Mouse (Mus musculus) intestine, embryonic 15.5 days (tissue): ENCODE measurements at regions not wholly inside any gene's neighbourhood (a gene's known extent, or its start where the extent isn't known, plus 50 kb on each side); places are given as distances from the start of the nearest gene placed in this dataset.
A peak's percentile ranks its signal among the peaks of the same experiment; 100 is the strongest.

Experiments
- ATAC-seq: fragments of 200-750 bp; cut with Nextera tagmentation; 2 replicates; pipeline ENCODE4 v1.8.0; 2017; ENCODE audit warnings: moderate TSS enrichment, moderate library complexity
- H3K27ac ChIP-seq: fragments of 300-500 bp; sonication (generic); 2 replicates; pipeline ENCODE4 v1.5.1; 2015; ENCODE audit warnings: mild to moderate bottlenecking, inconsistent platforms
- H3K27me3 ChIP-seq: fragments of 300-500 bp; sonication (generic); replicated peaks from 2 replicates; pipeline ENCODE4 v1.6.1; 2015; ENCODE audit warnings: inconsistent platforms
- H3K36me3 ChIP-seq: fragments of 300-500 bp; sonication (generic); 2 replicates; pipeline ENCODE4 v1.6.1; 2015; ENCODE audit warnings: inconsistent platforms
- H3K4me1 ChIP-seq: fragments of 300-500 bp; sonication (generic); replicated peaks from 2 replicates; pipeline ENCODE4 v1.6.1; 2015; ENCODE audit warnings: inconsistent platforms
- H3K4me2 ChIP-seq: fragments of 300-500 bp; sonication (generic); replicated peaks from 2 replicates; pipeline ENCODE4 v1.6.1; 2015; ENCODE audit warnings: mild to moderate bottlenecking, inconsistent platforms
- H3K4me3 ChIP-seq: fragments of 300-500 bp; sonication (generic); replicated peaks from 2 replicates; pipeline ENCODE4 v1.5.1; 2015; ENCODE audit warnings: inconsistent platforms
- H3K9ac ChIP-seq: fragments of 300-500 bp; sonication (generic); 2 replicates; pipeline ENCODE4 v1.6.1; 2015; ENCODE audit warnings: inconsistent platforms
- H3K9me3 ChIP-seq: fragments of 300-500 bp; sonication (generic); 2 replicates; pipeline ENCODE4 v1.6.1; 2016; ENCODE audit warnings: inconsistent platforms
- WGBS: fragments of 180-500 bp; shearing (Covaris S2); methylation state at CpG from one replicate; pipeline ENCODE4 v1.1.7; 2015; 5-methylcytosine and 5-hydroxymethylcytosine counted together

- Histone ChIP-seq H3K27ac (peak overlapping the region; percentile 27; the same call in 1 of the 2 replicates), H3K9me3 (no peaks in the 10 kb centered on the region), H3K27me3 (no peaks in the 10 kb centered on the region), H3K4me3 (no peak overlapping the region), H3K9ac (no peak overlapping the region), H3K4me1 (peaks cover 14% of the 10 kb centered on the region), H3K4me2 (no peak overlapping the region), H3K36me3 (no peaks in the 10 kb centered on the region)
- 76% methylated on average over 9 of the region's 9 CpGs for WGBS
- ATAC-seq: no peak
Measured at GRCm38 (mm10) chr8:126877039-126877365, 68.6 kb downstream of the Tomm20 start.

- Histone ChIP-seq H3K27ac (peak overlapping the region; percentile 27; the same call in 1 of the 2 replicates), H3K4me1 (peaks cover 14% of the 10 kb centered on the region), H3K36me3 (no peaks in the 10 kb centered on the region), H3K27me3 (no peaks in the 10 kb centered on the region), H3K4me3 (no peak overlapping the region), H3K9ac (0 out of 2 replicates have a peak overlapping the region, but pooled peaks have one; percentile 10), H3K4me2 (no peak overlapping the region), H3K9me3 (no peaks in the 10 kb centered on the region)
- peak; percentile 65 for ATAC-seq
- 39% methylated on average over 9 of the region's 9 CpGs for WGBS
Measured at GRCm38 (mm10) chr8:126876300-126877038, 69.2 kb downstream of the Tomm20 start.

- no peak for ATAC-seq
- Histone ChIP-seq H3K9me3 (no peaks in the 10 kb centered on the region), H3K4me3 (no peak overlapping the region), H3K4me2 (no peak overlapping the region), H3K27ac (no peak overlapping the region), H3K36me3 (no peaks in the 10 kb centered on the region), H3K9ac (no peak overlapping the region), H3K27me3 (no peaks in the 10 kb centered on the region), H3K4me1 (peaks cover 14% of the 10 kb centered on the region)
- 78% methylated on average over 7 of the region's 7 CpGs for WGBS
Measured at GRCm38 (mm10) chr8:126875491-126876155, 70.0 kb downstream of the Tomm20 start.

- ATAC-seq: no peak
- no peak overlapping the region for H3K4me3 ChIP-seq
- H3K4me2 ChIP-seq: no peak overlapping the region
- peaks cover 14% of the 10 kb centered on the region for H3K4me1 ChIP-seq
- H3K9ac ChIP-seq: no peak overlapping the region
- no peak overlapping the region for H3K27ac ChIP-seq
- H3K36me3 ChIP-seq: no peaks in the 10 kb centered on the region
- H3K27me3 ChIP-seq: no peaks in the 10 kb centered on the region
- no peaks in the 10 kb centered on the region for H3K9me3 ChIP-seq
- 95% methylated on average over 1 of the region's 1 CpGs for WGBS
Measured at GRCm38 (mm10) chr8:126874846-126875245, 70.8 kb downstream of the Tomm20 start.

GRCm38 (mm10) chr8:126874126-126874730, 71.4 kb downstream of the Tomm20 start:
- Histone ChIP-seq H3K4me2 (no peak overlapping the region), H3K4me1 (peaks cover 14% of the 10 kb centered on the region), H3K4me3 (no peak overlapping the region), H3K9ac (no peak overlapping the region), H3K9me3 (no peaks in the 10 kb centered on the region), H3K27ac (no peak overlapping the region), H3K27me3 (no peaks in the 10 kb centered on the region), H3K36me3 (no peaks in the 10 kb centered on the region)
- no peak for ATAC-seq
- 73% methylated on average over 6 of the region's 6 CpGs for WGBS

- no peak overlapping the region for H3K4me3 ChIP-seq
- H3K27ac ChIP-seq: no peak overlapping the region
- H3K4me2 ChIP-seq: no peak overlapping the region
- no peak for ATAC-seq
- no peaks in the 10 kb centered on the region for H3K27me3 ChIP-seq
- no peak overlapping the region for H3K9ac ChIP-seq
- no peaks in the 10 kb centered on the region for H3K36me3 ChIP-seq
- no peaks in the 10 kb centered on the region for H3K9me3 ChIP-seq
- WGBS: 63% methylated on average over 7 of the region's 7 CpGs
- peaks cover 16% of the 10 kb centered on the region for H3K4me1 ChIP-seq
Measured at GRCm38 (mm10) chr8:126873306-126873705, 72.3 kb downstream of the Tomm20 start.

- Histone ChIP-seq H3K27me3 (no peaks in the 10 kb centered on the region), H3K9me3 (no peaks in the 10 kb centered on the region), H3K4me1 (peaks cover 16% of the 10 kb centered on the region), H3K9ac (no peak overlapping the region), H3K36me3 (no peaks in the 10 kb centered on the region), H3K27ac (no peak overlapping the region), H3K4me2 (no peak overlapping the region), H3K4me3 (no peak overlapping the region)
- WGBS: 89% methylated on average over 4 of the region's 4 CpGs
- ATAC-seq: no peak
Measured at GRCm38 (mm10) chr8:126872574-126872973, 73.1 kb downstream of the Tomm20 start.

GRCm38 (mm10) chr8:126872133-126872532, 73.5 kb downstream of the Tomm20 start:
- H3K9ac ChIP-seq: no peak overlapping the region
- ATAC-seq: no peak
- H3K9me3 ChIP-seq: no peaks in the 10 kb centered on the region

GRCm38 (mm10) chr8:126869464-126869850, 76.2 kb downstream of the Tomm20 start:
- Histone ChIP-seq H3K4me3 (no peak overlapping the region), H3K9ac (no peak overlapping the region), H3K9me3 (no peaks in the 10 kb centered on the region), H3K27me3 (no peaks in the 10 kb centered on the region), H3K4me1 (0 out of 2 replicates have a peak, but pooled peaks cover 2% of the 10 kb centered on the region), H3K4me2 (no peak overlapping the region), H3K36me3 (no peaks in the 10 kb centered on the region), H3K27ac (no peak overlapping the region)
- WGBS: 88% methylated on average over 1 of the region's 1 CpGs
- no peak for ATAC-seq

More at GRCm38 (mm10) chr8:126872133-126872532, 73.5 kb downstream of the Tomm20 start:
- WGBS: 76% methylated on average over 8 of the region's 8 CpGs
- Histone ChIP-seq H3K27ac (no peak overlapping the region), H3K4me1 (peaks cover 16% of the 10 kb centered on the region), H3K4me3 (no peak overlapping the region), H3K4me2 (no peak overlapping the region), H3K36me3 (no peaks in the 10 kb centered on the region), H3K27me3 (no peaks in the 10 kb centered on the region)

GRCm38 (mm10) chr8:126868831-126869463, 76.7 kb downstream of the Tomm20 start:
- Histone ChIP-seq H3K9ac (no peak overlapping the region), H3K4me3 (no peak overlapping the region), H3K36me3 (no peaks in the 10 kb centered on the region), H3K4me1 (0 out of 2 replicates have a peak, but pooled peaks cover 2% of the 10 kb centered on the region), H3K27ac (no peak overlapping the region), H3K9me3 (no peaks in the 10 kb centered on the region), H3K27me3 (no peaks in the 10 kb centered on the region), H3K4me2 (no peak overlapping the region)
- WGBS: 58% methylated on average over 3 of the region's 3 CpGs
- ATAC-seq: no peak

- Histone ChIP-seq H3K9ac (no peak overlapping the region), H3K4me3 (no peak overlapping the region), H3K27me3 (no peaks in the 10 kb centered on the region), H3K4me1 (0 out of 2 replicates have a peak, but pooled peaks cover 2% of the 10 kb centered on the region), H3K36me3 (no peaks in the 10 kb centered on the region), H3K4me2 (no peak overlapping the region), H3K9me3 (no peaks in the 10 kb centered on the region), H3K27ac (no peak overlapping the region)
- 86% methylated on average over 14 of the region's 14 CpGs for WGBS
- ATAC-seq: no peak
Measured at GRCm38 (mm10) chr8:126867121-126867988, 78.3 kb downstream of the Tomm20 start.
